Mouse (Mus musculus) embryonic fibroblast, embryonic 13.5 days (primary cell): ENCODE data around the gene Sart1.

Experiments
- CTCF ChIP-seq: IDR thresholded peaks from 2 replicates; pipeline ENCODE4 v1.5.1; 2011; ENCODE audit warnings: mild to moderate bottlenecking, control low read depth, low read length, moderate library complexity, borderline replicate concordance; ENCODE audit not compliant: insufficient read depth
- POLR2A ChIP-seq: IDR thresholded peaks from 2 replicates; pipeline ENCODE4 v1.6.1; 2011; ENCODE audit warnings: low read depth, mild to moderate bottlenecking, control low read depth, low read length, moderate library complexity

- TF ChIP-seq POLR2A (no peak), CTCF (no peak)
Measured at GRCm38 (mm10) chr19:5419630-5420029, 31.1 kb upstream of the Sart1 start.
